Mouse (Mus musculus): ENCODE data around the gene Adamts17.

DNA sequence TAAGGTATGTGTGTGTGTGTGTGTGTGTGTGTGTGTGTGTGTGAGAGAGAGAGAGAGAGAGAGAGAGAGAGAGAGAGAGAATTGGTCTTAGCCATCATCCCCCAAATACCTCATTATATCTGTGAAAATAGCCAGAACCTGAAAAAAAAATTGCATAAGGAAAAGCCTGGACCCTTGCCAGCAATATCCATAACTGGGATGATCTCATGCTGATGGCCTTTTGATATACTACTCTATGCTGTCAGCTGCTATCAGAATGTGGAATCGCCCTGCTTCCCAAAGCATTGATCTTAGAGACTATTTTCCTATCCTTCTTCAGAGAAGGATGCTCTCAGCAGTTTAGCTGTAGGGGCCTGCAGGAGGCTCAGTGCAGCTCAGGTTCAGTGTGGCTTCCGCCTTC lies 257.6 kb downstream of the Adamts17 start:
- no peak for TF ChIP-seq TAL1 (IDR thresholded peaks at IDR 0.05; ENCODE audit: low read length)
- TF ChIP-seq GATA1 (IDR thresholded peaks at IDR 0.05; ENCODE audit: low read length) = no peak
